Mouse (Mus musculus): ENCODE measurements around the gene Ccdc183. TPM values are rescaled to one million over a fixed set of nuclear protein-coding genes. Genes with fewer than 3 reads are reported as not detected.

Gene Ccdc183
- total RNA-seq (2021), result not detected

GRCm38 (mm10) chr2:25617578-25617977 lies at the start of gene Ccdc183:
TSS of gene Ccdc183 (minus strand) at chr2:25617678.
- intact Hi-C loops (cut with DNase I), result no loop called here
- no peak for DNase-seq

- DNase-seq, result no peak
- intact Hi-C loops (cut with DNase I), result no loop called here
These were observed 49.0 kb upstream of the Ccdc183 start for GRCm38 (mm10) chr2:25666516-25666915.

- DNase-seq, result no peak
- intact Hi-C loops (cut with DNase I), result no loop called here
These were observed 46.6 kb upstream of the Ccdc183 start for GRCm38 (mm10) chr2:25664125-25664524.

GRCm38 (mm10) chr2:25663511-25663910 lies 46.0 kb upstream of the Ccdc183 start:
- intact Hi-C loops (cut with DNase I), result no loop called here
- DNase-seq, result peak; percentile 66

GRCm38 (mm10) chr2:25661245-25661970 lies 43.9 kb upstream of the Ccdc183 start:
- DNase-seq, result peak; percentile 29
- intact Hi-C loops (cut with DNase I), result no loop called here

- DNase-seq, result no peak
- intact Hi-C loops (cut with DNase I), result no loop called here
These were observed 42.8 kb upstream of the Ccdc183 start for GRCm38 (mm10) chr2:25660279-25660678.

GRCm38 (mm10) chr2:25657652-25658051 lies 40.2 kb upstream of the Ccdc183 start, which contains the start of gene Lcn5:
TSS of gene Lcn5 (plus strand) at chr2:25657952.
- DNase-seq, result no peak
- intact Hi-C loops (cut with DNase I), result no loop called here

GRCm38 (mm10) chr2:25657246-25657645 lies 39.8 kb upstream of the Ccdc183 start:
- intact Hi-C loops (cut with DNase I), result no loop called here
- peak; percentile 63 for DNase-seq

GRCm38 (mm10) chr2:25656691-25657090 lies 39.2 kb upstream of the Ccdc183 start:
- DNase-seq, result peak; percentile 32
- intact Hi-C loops (cut with DNase I), result no loop called here

GRCm38 (mm10) chr2:25654502-25654901 lies 37.0 kb upstream of the Ccdc183 start:
- DNase-seq, result no peak
- intact Hi-C loops (cut with DNase I), result no loop called here

- intact Hi-C loops (cut with DNase I), result no loop called here
- DNase-seq, result no peak
These were observed 35.4 kb upstream of the Ccdc183 start, which contains the start of gene Lcn8 for GRCm38 (mm10) chr2:25652902-25653301. TSS of gene Lcn8 (plus strand) at chr2:25653120.

GRCm38 (mm10) chr2:25639890-25640289 lies 22.4 kb upstream of the Ccdc183 start:
- peak; percentile 68 for DNase-seq
- intact Hi-C loops (cut with DNase I), result no loop called here

GRCm38 (mm10) chr2:25634046-25634445 lies 16.6 kb upstream of the Ccdc183 start:
- intact Hi-C loops (cut with DNase I), result no loop called here
- DNase-seq, result no peak

- no peak for DNase-seq
- intact Hi-C loops (cut with DNase I), result no loop called here
These were observed 16.1 kb upstream of the Ccdc183 start for GRCm38 (mm10) chr2:25633616-25634015.

GRCm38 (mm10) chr2:25628738-25629137 lies 11.3 kb upstream of the Ccdc183 start:
- no peak for DNase-seq
- intact Hi-C loops (cut with DNase I), result no loop called here

- intact Hi-C loops (cut with DNase I), result no loop called here
- DNase-seq, result no peak
These were observed 10.3 kb upstream of the Ccdc183 start, which contains the start of gene Fcna for GRCm38 (mm10) chr2:25627811-25628210. TSS of gene Fcna (minus strand) at chr2:25628030.

- DNase-seq, result no peak
- intact Hi-C loops (cut with DNase I), result no loop called here
These were observed 8.5 kb upstream of the Ccdc183 start for GRCm38 (mm10) chr2:25625986-25626385.

GRCm38 (mm10) chr2:25621229-25622200 lies 4.0 kb upstream of the Ccdc183 start, which contains the start of gene Tmem141:
TSS of gene Tmem141 (minus strand) at chr2:25622005.
- peak; percentile 87 for DNase-seq
- intact Hi-C loops (cut with DNase I), result no loop called here

GRCm38 (mm10) chr2:25620852-25621228 lies 3.4 kb upstream of the Ccdc183 start:
- DNase-seq, result no peak
- intact Hi-C loops (cut with DNase I), result no loop called here

GRCm38 (mm10) chr2:25620386-25620785 lies 2.9 kb upstream of the Ccdc183 start:
- intact Hi-C loops (cut with DNase I), result no loop called here
- DNase-seq, result no peak

- DNase-seq, result peak; percentile 29
- intact Hi-C loops (cut with DNase I), result no loop called here
These were observed 1.1 kb downstream of the Ccdc183 start for GRCm38 (mm10) chr2:25616398-25616797.
